Mouse (Mus musculus): ENCODE data around the gene 9130008F23Rik.

9130008F23Rik gene

GRCm38 (mm10) chr17:40879924-40880691, at the start of gene 9130008F23Rik:
TSS of gene 9130008F23Rik (minus strand) at chr17:40880559.
- peak; percentile 16 for DNase-seq (ENCODE audit: low spot score)

- no peak for DNase-seq (ENCODE audit: low spot score)
Observed at GRCm38 (mm10) chr17:40915499-40915898, 35.1 kb upstream of the 9130008F23Rik start.

GRCm38 (mm10) chr17:40914250-40914649, 33.9 kb upstream of the 9130008F23Rik start, which contains the start of gene Glyatl3:
TSS of gene Glyatl3 (minus strand) at chr17:40914350.
- DNase-seq (ENCODE audit: low spot score), result no peak

GRCm38 (mm10) chr17:40904721-40905154, 24.4 kb upstream of the 9130008F23Rik start:
- no peak for DNase-seq (ENCODE audit: low spot score)

GRCm38 (mm10) chr17:40904056-40904597, 23.8 kb upstream of the 9130008F23Rik start:
- no peak for DNase-seq (ENCODE audit: low spot score)

GRCm38 (mm10) chr17:40903345-40903744, 23.0 kb upstream of the 9130008F23Rik start:
- no peak for DNase-seq (ENCODE audit: low spot score)

- no peak for DNase-seq (ENCODE audit: low spot score)
Observed at GRCm38 (mm10) chr17:40899783-40900363, 19.5 kb upstream of the 9130008F23Rik start.

- DNase-seq (ENCODE audit: low spot score), result no peak
Observed at GRCm38 (mm10) chr17:40896863-40897262, 16.5 kb upstream of the 9130008F23Rik start.

GRCm38 (mm10) chr17:40887849-40888536, 7.6 kb upstream of the 9130008F23Rik start:
- no peak for DNase-seq (ENCODE audit: low spot score)

- no peak for DNase-seq (ENCODE audit: low spot score)
Observed at GRCm38 (mm10) chr17:40885155-40885554, 4.8 kb upstream of the 9130008F23Rik start.

GRCm38 (mm10) chr17:40882172-40882571, 1.8 kb upstream of the 9130008F23Rik start:
- DNase-seq (ENCODE audit: low spot score), result no peak

- DNase-seq (ENCODE audit: low spot score), result no peak
Observed at GRCm38 (mm10) chr17:40879528-40879923, 833 bp downstream of the 9130008F23Rik start.

- no peak for DNase-seq (ENCODE audit: low spot score)
Observed at GRCm38 (mm10) chr17:40877741-40878140, 2.6 kb downstream of the 9130008F23Rik start.

- DNase-seq (ENCODE audit: low spot score), result no peak
Observed at GRCm38 (mm10) chr17:40875568-40875967, 4.8 kb downstream of the 9130008F23Rik start.

- no peak for DNase-seq (ENCODE audit: low spot score)
Observed at GRCm38 (mm10) chr17:40874701-40875100, 5.7 kb downstream of the 9130008F23Rik start.

GRCm38 (mm10) chr17:40873582-40874011, 6.8 kb downstream of the 9130008F23Rik start:
- no peak for DNase-seq (ENCODE audit: low spot score)

GRCm38 (mm10) chr17:40872626-40873025, 7.7 kb downstream of the 9130008F23Rik start:
- no peak for DNase-seq (ENCODE audit: low spot score)

GRCm38 (mm10) chr17:40868952-40869747, 11.2 kb downstream of the 9130008F23Rik start:
- no peak for DNase-seq (ENCODE audit: low spot score)

GRCm38 (mm10) chr17:40855065-40855464, 25.3 kb downstream of the 9130008F23Rik start:
- DNase-seq (ENCODE audit: low spot score), result no peak

- no peak for DNase-seq (ENCODE audit: low spot score)
Observed at GRCm38 (mm10) chr17:40837308-40837707, 43.1 kb downstream of the 9130008F23Rik start.

- DNase-seq (ENCODE audit: low spot score), result no peak
Observed at GRCm38 (mm10) chr17:40831870-40832269, 48.5 kb downstream of the 9130008F23Rik start.

Measured in ovary, postnatal 14 days (tissue).